Mouse (Mus musculus): Measurements from ENCODE around the gene Ints5. TPM values are rescaled to one million over a fixed set of nuclear protein-coding genes. Genes with fewer than 3 reads are reported as not detected.

The Ints5 gene
- 28.9 and 29.0 TPM in 2 replicates for polyA plus RNA-seq (2012; rRNA removed)

DNA sequence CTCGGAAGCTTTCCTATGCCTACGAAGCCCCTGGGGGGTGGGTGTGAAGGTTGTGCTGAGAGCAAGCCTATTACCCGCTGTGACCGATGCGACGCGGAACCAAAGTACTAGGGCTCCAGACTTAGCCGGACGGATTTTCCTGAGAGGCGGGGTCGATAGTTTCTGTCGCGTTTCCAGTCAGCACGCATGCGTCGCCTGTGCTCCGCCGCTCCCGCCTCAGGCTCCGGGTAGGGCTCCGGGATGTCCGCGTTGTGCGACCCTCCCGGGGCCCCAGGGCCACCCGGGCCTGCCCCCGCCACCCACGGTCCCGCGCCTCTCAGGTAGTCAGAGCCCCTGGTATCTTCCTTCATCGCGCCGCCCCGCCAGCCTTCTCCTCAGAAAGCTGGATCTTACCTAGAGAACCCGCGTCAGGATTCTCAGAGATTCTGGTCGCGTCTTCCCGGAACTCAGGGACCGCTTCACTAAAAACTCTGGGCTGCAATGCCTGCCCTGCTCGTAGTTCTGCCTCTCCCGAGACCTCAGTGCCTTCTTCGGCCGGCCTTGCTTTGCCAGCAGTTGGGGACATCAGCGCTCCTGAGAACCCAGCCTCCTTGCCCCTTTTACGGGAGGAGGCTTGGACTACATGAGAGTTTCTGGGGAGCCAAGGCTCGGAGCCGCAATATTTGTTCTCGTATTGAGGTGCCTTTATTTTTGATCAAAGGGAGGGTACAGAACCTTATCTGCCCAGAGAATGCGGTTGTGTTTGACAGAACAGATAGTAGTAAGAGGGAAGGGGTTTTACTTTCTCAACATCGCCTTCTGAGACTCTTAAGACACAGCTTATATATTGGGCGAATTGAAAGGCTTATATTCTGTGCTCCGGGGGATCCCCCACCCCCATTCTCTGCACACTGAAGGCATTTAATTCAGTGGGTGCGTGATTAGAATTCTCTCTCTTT lies at the start of gene Ints5:
TSS of gene Ints5 (plus strand) at position 177 of the 938 bp plus-strand sequence.

DNA sequence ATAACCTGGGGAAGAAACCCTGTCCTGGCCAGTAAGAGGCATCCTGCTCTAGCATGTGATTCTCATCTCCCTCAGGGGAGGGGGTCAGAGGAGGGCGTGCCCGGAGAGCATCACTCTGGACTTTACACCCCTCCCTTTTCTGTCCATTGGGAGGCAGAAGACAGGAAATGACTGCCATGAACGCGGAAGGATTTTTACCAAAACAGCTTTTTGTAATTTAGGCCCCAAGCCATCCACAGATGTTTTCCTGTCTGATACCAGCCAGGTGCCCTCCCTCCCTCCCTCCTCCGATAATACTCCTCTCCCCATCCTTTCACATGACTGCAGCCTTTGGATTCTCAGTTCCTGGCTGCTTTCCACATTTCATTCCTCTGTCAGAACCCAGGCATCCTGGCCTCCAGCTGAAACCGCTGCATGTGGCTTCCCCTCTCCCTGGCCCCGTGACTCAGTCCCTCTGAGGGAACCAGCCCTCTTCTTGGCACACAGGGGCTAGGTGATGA lies 42.4 kb upstream of the Ints5 start, which contains the start of gene Lrrn4cl:
TSS of gene Lrrn4cl (plus strand) at position 367 of the 500 bp plus-strand sequence.

DNA sequence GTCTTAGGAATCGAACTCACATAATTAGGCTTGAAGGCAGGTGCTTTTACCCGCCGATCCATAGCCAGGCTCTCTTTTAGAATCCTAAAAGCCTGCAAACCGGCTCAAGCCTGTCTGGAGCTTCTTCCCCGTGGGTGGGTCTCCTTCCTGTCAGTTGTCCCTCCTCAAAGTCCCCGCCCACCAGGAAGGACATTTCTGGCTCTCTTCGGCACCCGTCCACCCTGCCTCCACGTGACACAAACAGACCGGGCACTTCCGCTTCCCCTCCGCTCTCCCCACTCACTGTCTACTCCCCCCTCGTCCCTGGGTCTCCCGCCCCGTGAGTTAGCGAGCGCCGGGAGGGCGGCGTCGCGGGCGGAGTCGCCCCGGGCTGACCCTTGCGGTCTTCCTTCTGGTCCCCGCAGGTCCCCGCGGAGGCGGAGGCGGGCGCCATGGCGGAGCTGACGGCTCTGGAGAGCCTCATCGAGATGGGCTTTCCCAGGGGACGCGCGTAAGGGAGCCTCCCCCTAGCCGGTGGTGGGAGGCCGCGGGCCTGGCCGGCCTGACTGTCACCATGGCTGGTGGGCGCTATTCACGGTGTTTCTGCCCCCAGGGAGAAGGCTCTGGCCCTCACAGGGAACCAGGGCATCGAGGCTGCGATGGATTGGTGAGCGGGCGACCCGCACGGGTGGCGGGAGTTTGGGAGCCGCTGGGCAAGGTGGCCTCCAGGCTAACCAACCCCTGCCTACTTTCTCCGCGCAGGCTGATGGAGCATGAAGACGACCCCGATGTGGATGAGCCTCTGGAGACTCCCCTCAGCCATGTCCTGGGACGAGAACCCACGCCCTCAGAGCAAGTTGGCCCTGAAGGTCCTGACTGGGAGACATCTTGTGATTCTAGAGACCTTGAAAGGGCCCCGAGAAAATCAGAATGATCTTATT lies 21.3 kb upstream of the Ints5 start, which contains the start of gene Ubxn1:
TSS of gene Ubxn1 (plus strand) at position 230 of the 920 bp plus-strand sequence.

DNA sequence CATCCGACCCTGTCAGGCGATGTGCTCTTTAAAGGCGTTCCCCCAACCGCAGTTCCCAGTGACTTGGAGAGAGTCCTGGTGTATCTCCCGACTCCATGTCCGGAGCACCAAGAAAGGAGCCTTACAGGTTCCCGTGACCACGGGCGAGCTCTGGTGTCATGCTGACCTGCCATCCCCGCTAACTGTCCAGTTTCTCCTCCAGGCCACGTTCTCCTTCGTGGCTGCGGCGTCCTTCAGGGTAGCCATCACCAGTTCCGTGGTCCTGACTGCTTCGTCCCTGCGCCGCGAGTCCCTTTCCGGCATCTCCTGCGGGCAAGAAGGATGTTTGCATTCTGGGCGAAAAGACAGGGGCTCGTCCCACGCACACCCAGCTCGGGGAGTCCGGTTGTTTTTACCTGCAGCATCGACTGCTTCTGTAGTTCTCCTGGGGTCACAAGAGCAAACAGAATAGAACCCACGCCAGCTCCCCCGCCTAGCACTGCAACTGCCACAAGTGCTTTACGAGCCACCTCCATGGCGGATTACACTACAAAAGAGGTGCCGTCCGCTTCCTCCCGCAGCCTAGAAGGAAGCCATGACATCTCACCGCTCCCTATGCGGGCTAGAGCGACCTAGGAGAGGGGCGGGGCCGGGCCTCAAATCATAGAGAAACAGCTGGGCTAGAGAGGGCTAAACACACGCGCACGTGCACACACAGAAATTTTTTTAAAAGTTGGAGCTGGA lies 12.3 kb upstream of the Ints5 start, which contains the start of gene Uqcc3:
TSS of gene Uqcc3 (minus strand) at position 613 of the 723 bp plus-strand sequence.

DNA sequence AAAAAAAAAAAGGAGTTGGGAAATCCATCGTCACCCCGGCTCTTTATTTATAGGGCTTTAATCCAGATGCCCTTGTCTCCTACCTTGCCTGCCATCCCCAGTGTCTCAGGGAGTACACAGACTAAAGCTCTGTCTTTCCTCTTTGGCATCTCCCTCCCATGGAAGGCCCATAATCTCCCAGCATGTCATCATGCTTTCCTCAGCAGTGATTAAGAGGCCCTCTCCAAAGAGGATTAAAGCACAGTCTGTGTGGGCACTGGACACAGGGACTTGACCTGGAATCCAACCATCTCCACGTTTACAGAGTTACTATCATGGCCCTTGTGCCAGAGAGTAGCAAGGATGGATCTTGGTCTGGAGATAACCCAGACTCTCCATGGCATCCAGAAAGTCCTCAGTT lies 9.2 kb upstream of the Ints5 start, which contains the start of the genes Lbhd1 and Gm49403:
TSS of gene Lbhd1 (plus strand) at position 117 of the 400 bp plus-strand sequence.
TSS of gene Gm49403 (plus strand) at position 315 of the 400 bp plus-strand sequence.

DNA sequence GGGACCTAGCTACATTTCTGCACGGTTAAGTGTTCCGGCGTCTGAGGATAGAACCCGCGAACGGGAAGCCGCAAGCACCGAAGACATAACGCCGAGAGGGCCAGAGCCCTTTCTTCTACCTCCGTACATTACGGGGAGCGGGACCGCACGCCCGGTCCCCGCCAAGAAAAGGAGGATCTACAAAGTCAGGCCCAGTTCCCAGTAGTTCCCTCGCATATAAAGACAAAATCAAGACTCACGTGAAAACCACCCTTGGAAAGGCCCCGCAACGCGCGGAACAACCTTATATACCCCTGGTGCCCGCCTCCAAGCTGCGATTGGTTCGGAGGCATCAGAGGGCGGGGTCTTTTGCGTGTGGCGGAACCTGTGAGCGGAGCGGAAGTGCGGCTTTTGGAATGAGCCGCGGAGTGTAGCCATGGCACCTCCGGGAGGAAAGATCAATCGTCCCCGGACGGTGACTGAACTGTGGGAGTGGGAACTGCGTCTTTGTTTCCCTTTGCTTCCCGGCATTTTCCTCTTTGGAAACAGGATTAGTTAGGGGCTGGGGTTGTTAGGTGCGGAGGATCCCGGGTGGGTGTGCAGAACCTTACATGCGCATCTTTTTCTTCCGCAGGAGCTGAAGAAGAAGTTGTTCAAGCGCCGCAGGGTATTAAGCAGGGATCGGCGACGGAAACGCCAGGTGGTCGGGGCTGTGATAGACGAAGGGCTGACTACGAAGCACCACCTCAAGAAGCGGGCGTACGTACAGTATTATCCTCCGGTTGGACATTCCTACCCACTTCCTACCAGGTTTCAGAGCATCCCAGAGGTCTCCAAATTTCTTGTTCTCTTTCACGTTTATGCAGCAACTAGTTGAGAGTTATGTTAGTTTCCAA lies 4.1 kb upstream of the Ints5 start, which contains the start of the genes 1810009A15Rik and Gm49416:
TSS of gene 1810009A15Rik (plus strand) at position 343 of the 875 bp plus-strand sequence.
TSS of gene Gm49416 (plus strand) at position 416 of the 875 bp plus-strand sequence.

DNA sequence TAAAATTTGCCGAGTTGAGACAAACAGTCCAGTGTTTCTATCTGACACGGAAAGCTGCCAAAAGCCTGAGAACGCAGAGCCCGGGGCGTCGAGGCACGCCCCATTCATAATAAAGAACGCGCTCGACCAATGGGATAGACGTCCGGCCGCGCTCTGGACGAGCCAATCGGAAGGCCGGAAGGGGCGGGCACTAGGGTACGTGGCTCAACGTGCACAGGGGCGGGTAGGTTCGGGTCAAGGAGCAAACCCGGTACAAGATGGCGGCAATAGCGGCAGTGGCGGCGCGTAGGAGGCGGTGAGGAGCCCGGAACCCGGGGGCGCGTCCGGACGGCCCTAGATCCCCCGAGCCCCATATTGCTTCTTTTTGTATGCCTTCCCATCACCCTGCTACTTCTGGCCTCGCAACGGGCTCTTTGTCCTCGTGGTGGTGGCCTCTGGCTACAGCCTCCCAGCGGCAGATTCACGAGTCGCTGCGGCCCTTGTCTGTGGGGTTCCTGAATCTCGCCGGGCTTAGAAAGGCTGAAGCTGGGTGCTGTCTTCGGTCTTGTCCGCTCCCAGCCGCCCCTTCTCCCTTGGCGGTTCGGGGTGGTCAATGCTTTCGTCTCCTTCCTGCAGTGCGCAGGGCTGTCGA lies 5.2 kb downstream of the Ints5 start, which contains the start of gene Ganab:
TSS of gene Ganab (plus strand) at position 207 of the 631 bp plus-strand sequence.

DNA sequence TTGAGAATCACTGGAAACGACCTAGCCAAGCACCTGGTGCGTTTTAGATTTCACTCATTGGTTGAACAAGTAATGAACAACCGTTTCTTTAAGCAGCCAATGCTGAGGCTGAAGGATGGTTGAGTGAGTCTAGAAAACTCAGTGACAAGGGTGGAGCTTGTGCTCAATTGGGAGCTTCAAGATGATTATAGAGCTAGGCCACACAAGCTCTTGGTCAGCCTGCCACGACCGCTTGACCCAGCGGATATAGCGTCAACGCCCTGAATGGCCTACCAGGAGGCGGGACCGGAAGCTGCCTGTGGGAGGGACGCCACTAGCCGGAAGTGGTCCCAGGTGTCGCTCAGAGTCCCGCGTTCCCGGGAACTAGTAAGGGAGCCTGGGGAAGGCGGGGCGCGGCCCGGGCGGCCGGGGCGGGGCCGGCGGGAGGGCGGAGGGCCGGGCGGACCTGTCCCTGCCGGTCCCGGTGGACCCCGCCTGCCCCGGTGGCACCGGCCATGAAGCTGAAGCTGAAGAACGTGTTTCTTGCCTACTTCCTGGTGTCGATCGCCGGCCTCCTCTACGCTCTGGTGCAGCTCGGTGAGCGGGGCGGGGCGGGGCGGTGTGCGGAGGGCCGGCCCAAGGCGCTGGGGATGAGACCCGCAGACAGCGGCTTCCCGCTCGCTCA lies 27.4 kb downstream of the Ints5 start, which contains the start of gene B3gat3:
TSS of gene B3gat3 (plus strand) at position 302 of the 664 bp plus-strand sequence.

DNA sequence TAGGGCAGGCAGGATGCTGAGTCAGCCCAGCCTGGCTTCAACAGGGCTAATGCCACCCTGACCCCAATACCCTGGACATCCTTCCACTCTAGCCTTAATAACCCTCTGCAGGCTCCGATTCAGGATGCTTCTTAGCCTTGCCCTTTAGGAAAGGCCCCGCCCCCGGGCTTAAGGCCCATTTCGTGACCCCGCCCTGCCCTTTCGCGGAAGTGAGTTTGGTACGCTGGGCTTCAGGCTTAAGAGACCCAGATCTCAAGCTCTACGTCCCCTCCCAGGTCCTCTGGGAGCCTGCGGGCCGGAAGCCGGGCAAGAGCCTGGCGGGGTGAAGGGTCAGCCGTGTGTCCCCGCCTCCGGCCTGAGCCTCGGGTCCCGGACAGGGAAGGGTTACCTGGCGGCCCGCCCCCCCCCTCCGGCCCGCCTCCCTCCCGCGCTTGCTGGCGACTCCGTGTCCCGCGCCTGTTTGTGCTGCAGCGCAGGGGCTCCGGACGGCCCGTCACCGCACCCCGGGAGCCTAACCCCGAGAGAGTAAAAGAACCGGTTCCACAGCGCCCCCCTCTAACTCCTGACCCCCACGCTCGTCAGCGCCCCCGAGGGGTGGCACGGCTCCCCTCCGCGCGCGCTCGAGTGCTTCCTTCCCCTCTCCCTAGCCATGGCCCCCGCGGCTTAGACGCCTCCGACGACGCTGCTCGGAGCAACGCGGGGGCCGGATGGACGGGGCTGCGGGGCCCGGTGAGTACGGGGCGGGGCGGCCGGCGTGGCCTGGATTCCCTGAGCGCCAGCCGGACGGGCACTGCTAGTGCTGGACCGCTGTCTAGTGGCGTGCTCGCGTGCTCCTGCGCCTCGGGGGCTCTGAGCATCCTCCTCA lies 36.7 kb downstream of the Ints5 start, which contains the start of the genes Rom1 and Eml3:
TSS of gene Rom1 (minus strand) at position 133 of the 865 bp plus-strand sequence.
TSS of gene Eml3 (plus strand) at position 329 of the 865 bp plus-strand sequence.

DNA sequence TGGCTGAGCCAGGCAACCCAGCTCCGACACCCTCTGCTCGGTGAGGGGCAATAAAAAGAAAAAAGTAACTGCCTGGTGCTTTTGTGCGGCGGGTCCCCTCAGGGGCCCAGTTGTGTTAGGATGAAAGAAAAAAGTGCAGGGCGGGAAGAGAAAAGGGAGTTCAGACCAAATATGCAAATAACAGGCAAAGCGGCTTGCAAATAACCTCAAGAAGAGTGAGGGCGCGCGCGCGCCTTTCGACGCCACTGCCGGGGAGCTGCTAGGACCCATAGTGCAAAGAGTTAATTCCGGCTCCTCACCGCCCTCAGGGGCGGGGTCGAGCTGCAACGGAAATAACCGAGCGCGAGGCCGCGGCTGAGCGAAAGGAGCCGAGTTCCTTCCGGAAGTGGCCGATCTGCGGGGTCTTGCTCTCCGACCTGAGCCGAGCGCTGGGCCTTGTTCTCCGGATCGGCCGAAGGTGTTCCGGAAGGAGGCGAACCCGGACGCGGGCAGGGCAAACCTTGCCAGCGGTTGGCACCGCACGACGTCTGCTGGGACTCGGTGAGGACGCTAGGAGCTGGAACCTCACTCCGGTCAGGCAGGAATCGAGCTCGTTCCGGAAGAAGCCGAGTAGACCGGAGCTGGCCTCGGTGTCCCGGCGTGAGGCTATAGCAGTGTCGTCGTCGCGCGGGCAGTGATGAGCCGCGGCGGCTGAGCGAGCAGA lies 48.9 kb downstream of the Ints5 start, which contains the start of gene Mta2:
TSS of gene Mta2 (plus strand) at position 361 of the 703 bp plus-strand sequence.

Other genes starting within 250 kb of the Ints5 start
- 1.2 and 1.8 TPM in 2 replicates for gene Chrm1, start 229.2 kb upstream of the Ints5 start, polyA plus RNA-seq (2012; rRNA removed)
- 139 and 144 TPM in 2 replicates for gene Slc3a2, start 169.6 kb upstream of the Ints5 start, polyA plus RNA-seq (2012; rRNA removed)
- gene Wdr74, start 157.2 kb upstream of the Ints5 start, polyA plus RNA-seq (2012; rRNA removed), result 63.8 and 65.5 TPM in 2 replicates
- gene 1700092M07Rik, start 152.3 kb upstream of the Ints5 start, polyA plus RNA-seq (2012; rRNA removed), result 2.2 and 3.8 TPM in 2 replicates
- 128 and 133 TPM in 2 replicates for gene Stx5a, start 151.6 kb upstream of the Ints5 start, polyA plus RNA-seq (2012; rRNA removed)
- gene Nxf1, start 135.9 kb upstream of the Ints5 start, polyA plus RNA-seq (2012; rRNA removed), result 237 and 239 TPM in 2 replicates
- gene Tmem223, start 122.0 kb upstream of the Ints5 start, polyA plus RNA-seq (2012; rRNA removed), result 238 and 255 TPM in 2 replicates
- 27.4 and 32.0 TPM in 2 replicates for gene Tmem179b, start 118.5 kb upstream of the Ints5 start, polyA plus RNA-seq (2012; rRNA removed)
- gene Taf6l, start 106.6 kb upstream of the Ints5 start, polyA plus RNA-seq (2012; rRNA removed), result 26.2 TPM in 2 replicates
- gene Polr2g, start 94.4 kb upstream of the Ints5 start, polyA plus RNA-seq (2012; rRNA removed), result 141 and 149 TPM in 2 replicates
- gene Zbtb3, start 90.5 kb upstream of the Ints5 start, polyA plus RNA-seq (2012; rRNA removed), result 5.2 and 5.8 TPM in 2 replicates
- 50.1 and 61.9 TPM in 2 replicates for gene Ttc9c, start 73.7 kb upstream of the Ints5 start, polyA plus RNA-seq (2012; rRNA removed)
- 92.1 and 94.3 TPM in 2 replicates for gene Hnrnpul2, start 73.0 kb upstream of the Ints5 start, polyA plus RNA-seq (2012; rRNA removed)
- 0.57 and 1.3 TPM in 2 replicates for gene AC129217.1, start 63.2 kb upstream of the Ints5 start, polyA plus RNA-seq (2012; rRNA removed)
- 78.4 and 83.2 TPM in 2 replicates for gene Bscl2, start 55.5 kb upstream of the Ints5 start, polyA plus RNA-seq (2012; rRNA removed)
- gene Gng3, start 53.8 kb upstream of the Ints5 start, polyA plus RNA-seq (2012; rRNA removed), result 190 TPM in 2 replicates
- 0.85 and 0.94 TPM in 2 replicates for gene Lrrn4cl, start 42.2 kb upstream of the Ints5 start, polyA plus RNA-seq (2012; rRNA removed)
- gene Ubxn1, start 21.5 kb upstream of the Ints5 start, polyA plus RNA-seq (2012; rRNA removed), result 136 and 140 TPM in 2 replicates
- gene Uqcc3, start 12.1 kb upstream of the Ints5 start, polyA plus RNA-seq (2012; rRNA removed), result 51.3 and 57.6 TPM in 2 replicates
- gene Lbhd1, start 9.3 kb upstream of the Ints5 start, polyA plus RNA-seq (2012; rRNA removed), result 4.9 and 6.7 TPM in 2 replicates
- gene Gm49403, start 9.1 kb upstream of the Ints5 start, polyA plus RNA-seq (2012; rRNA removed), result not detected in 2 replicates
- 67.3 and 81.7 TPM in 2 replicates for gene 1810009A15Rik, start 4.2 kb upstream of the Ints5 start, polyA plus RNA-seq (2012; rRNA removed)
- gene Gm49416, start 4.1 kb upstream of the Ints5 start, polyA plus RNA-seq (2012; rRNA removed), result 0.18 and 1.1 TPM in 2 replicates
- 157 and 161 TPM in 2 replicates for gene Ganab, start 5.1 kb downstream of the Ints5 start, polyA plus RNA-seq (2012; rRNA removed)
- gene B3gat3, start 27.4 kb downstream of the Ints5 start, polyA plus RNA-seq (2012; rRNA removed), result 146 and 151 TPM in 2 replicates
- gene Rom1, start 36.4 kb downstream of the Ints5 start, polyA plus RNA-seq (2012; rRNA removed), result 2.0 and 3.3 TPM in 2 replicates
- gene Eml3, start 36.5 kb downstream of the Ints5 start, polyA plus RNA-seq (2012; rRNA removed), result 18.3 and 26.1 TPM in 2 replicates
- 62.2 and 65.0 TPM in 2 replicates for gene Mta2, start 48.9 kb downstream of the Ints5 start, polyA plus RNA-seq (2012; rRNA removed)
- 26.1 and 29.3 TPM in 2 replicates for gene Tut1, start 60.8 kb downstream of the Ints5 start, polyA plus RNA-seq (2012; rRNA removed)
- 429 and 446 TPM in 2 replicates for gene Eef1g, start 74.0 kb downstream of the Ints5 start, polyA plus RNA-seq (2012; rRNA removed)
- gene Ahnak, start 96.3 kb downstream of the Ints5 start, polyA plus RNA-seq (2012; rRNA removed), result 3.8 and 8.4 TPM in 2 replicates
- not detected in 2 replicates for gene Scgb1a1, start 195.0 kb downstream of the Ints5 start, polyA plus RNA-seq (2012; rRNA removed)
- gene Asrgl1, start 242.6 kb downstream of the Ints5 start, polyA plus RNA-seq (2012; rRNA removed), result 12.2 and 13.9 TPM in 2 replicates